Mouse (Mus musculus) neural tube, embryonic 11.5 days (tissue): ENCODE results near the gene Pyurf. TPM values are rescaled to one million over a fixed set of nuclear protein-coding genes. Genes with fewer than 3 reads are reported as not detected.

ENCODE experiments used
- ATAC-seq: fragments of 200-750 bp; cut with Nextera tagmentation; 2 replicates; pipeline ENCODE4 v1.8.0; 2017; ENCODE audit warnings: moderate number of reproducible peaks, mild to moderate bottlenecking, moderate TSS enrichment, moderate library complexity; ENCODE audit not compliant: insufficient read depth, low FRiP score, low TSS enrichment
- DNase-seq: peaks from one replicate; pipeline ENCODE4 v3.0.0-alpha.2; 2015; ENCODE audit warnings: low spot score
- H3K27ac ChIP-seq: fragments of 300-500 bp; sonication (generic); 2 replicates; pipeline ENCODE4 v1.5.1; 2014; ENCODE audit warnings: low read depth, mild to moderate bottlenecking, low read length
- H3K27me3 ChIP-seq: fragments of 300-500 bp; sonication (generic); 2 replicates; pipeline ENCODE4 v1.6.1; 2014; ENCODE audit warnings: mild to moderate bottlenecking, low read length, mixed read lengths; ENCODE audit not compliant: control insufficient read depth, insufficient read depth
- H3K36me3 ChIP-seq: fragments of 300-500 bp; sonication (generic); 2 replicates; pipeline ENCODE4 v1.6.1; 2014; ENCODE audit warnings: mild to moderate bottlenecking, low read length, moderate library complexity, mixed read lengths; ENCODE audit not compliant: control insufficient read depth, insufficient read depth
- H3K4me1 ChIP-seq: fragments of 300-500 bp; sonication (generic); 2 replicates; pipeline ENCODE4 v1.6.1; 2014; ENCODE audit warnings: low read length, mixed read lengths; ENCODE audit not compliant: control insufficient read depth, insufficient read depth
- H3K4me2 ChIP-seq: fragments of 300-500 bp; sonication (generic); 2 replicates; pipeline ENCODE4 v1.6.1; 2014; ENCODE audit warnings: low read depth, mild to moderate bottlenecking, moderate library complexity
- H3K4me3 ChIP-seq: fragments of 300-500 bp; sonication (generic); 2 replicates; pipeline ENCODE4 v1.5.1; 2014; ENCODE audit warnings: low read depth, low read length
- H3K9ac ChIP-seq: fragments of 300-500 bp; sonication (generic); 2 replicates; pipeline ENCODE4 v1.6.1; 2014; ENCODE audit warnings: mild to moderate bottlenecking, low read length
- H3K9me3 ChIP-seq: fragments of 300-500 bp; sonication (generic); 2 replicates; pipeline ENCODE4 v1.6.1; 2016; ENCODE audit warnings: low read length; ENCODE audit not compliant: control insufficient read depth
- WGBS: fragments of 180-500 bp; shearing (Covaris S2); extraction: QIAGEN DNeasy Blood & Tissue Kit; methylation state at CpG from one replicate; pipeline ENCODE4 v1.1.7; 2014; 5-methylcytosine and 5-hydroxymethylcytosine counted together
- polyA plus RNA-seq: library from polyadenylated mRNA; unstranded; fragments of >200 nt; fragmentation: Nextera tagmentation; extraction: Ambion mirVana; gene quantifications from 2 replicates; pipeline ENCODE4 v1.2.1, GENCODE M21; 2014

The Pyurf gene
- polyA plus RNA-seq, 1 experiment from 2014 or later = 21.0 TPM

GRCm38 (mm10) chr6:57693116-57693515, 1.2 kb upstream of the Pyurf start:
- WGBS = 81% methylated on average over 3 of the region's 3 CpGs
- H3K9me3 ChIP-seq = no peaks in the 10 kb centered on the region
- no peak overlapping the region for H3K27ac ChIP-seq
- H3K4me2 ChIP-seq = no peak overlapping the region
- H3K9ac ChIP-seq = no peak overlapping the region
- H3K27me3 ChIP-seq = no peaks in the 10 kb centered on the region
- no peaks in the 10 kb centered on the region for H3K36me3 ChIP-seq
- ATAC-seq (no peak), DNase-seq (no peak)
- H3K4me1 ChIP-seq = no peaks in the 10 kb centered on the region
- no peak overlapping the region for H3K4me3 ChIP-seq

GRCm38 (mm10) chr6:57684156-57684555, 7.7 kb downstream of the Pyurf start:
- Histone ChIP-seq H3K36me3 (no peaks in the 10 kb centered on the region; the same call in 1 of the 2 replicates), H3K4me2 (no peak overlapping the region), H3K9ac (no peak overlapping the region), H3K27me3 (no peaks in the 10 kb centered on the region), H3K4me1 (no peaks in the 10 kb centered on the region), H3K27ac (no peak overlapping the region), H3K4me3 (no peak overlapping the region), H3K9me3 (no peaks in the 10 kb centered on the region)
- WGBS = 94% methylated on average over 1 of the region's 1 CpGs
- ATAC-seq (no peak), DNase-seq (no peak)

GRCm38 (mm10) chr6:57661295-57661694, 30.6 kb downstream of the Pyurf start:
- 83% methylated on average over 4 of the region's 4 CpGs for WGBS
- Histone ChIP-seq H3K27ac (no peak overlapping the region), H3K9ac (no peak overlapping the region), H3K9me3 (no peaks in the 10 kb centered on the region), H3K27me3 (no peaks in the 10 kb centered on the region), H3K4me1 (no peaks in the 10 kb centered on the region), H3K4me2 (no peak overlapping the region), H3K4me3 (no peak overlapping the region), H3K36me3 (no peaks in the 10 kb centered on the region)
- DNase-seq (no peak), ATAC-seq (no peak)

GRCm38 (mm10) chr6:57647256-57647655, 44.6 kb downstream of the Pyurf start:
- no peaks in the 10 kb centered on the region for H3K4me1 ChIP-seq
- ATAC-seq = no peak
- H3K4me3 ChIP-seq = no peak overlapping the region
- no peak overlapping the region for H3K9ac ChIP-seq
- DNase-seq = no peak
- no peak overlapping the region for H3K4me2 ChIP-seq
- H3K9me3 ChIP-seq = no peaks in the 10 kb centered on the region
- no peaks in the 10 kb centered on the region for H3K27me3 ChIP-seq
- H3K36me3 ChIP-seq = no peaks in the 10 kb centered on the region
- 68% methylated on average over 1 of the region's 1 CpGs for WGBS
- no peak overlapping the region for H3K27ac ChIP-seq

GRCm38 (mm10) chr6:57641789-57642188, 50.1 kb downstream of the Pyurf start:
- no peak overlapping the region for H3K27ac ChIP-seq
- WGBS = 63% methylated on average over 4 of the region's 4 CpGs
- H3K27me3 ChIP-seq = no peaks in the 10 kb centered on the region
- H3K9ac ChIP-seq = no peak overlapping the region
- no peaks in the 10 kb centered on the region for H3K36me3 ChIP-seq
- no peak overlapping the region for H3K4me2 ChIP-seq
- ATAC-seq (peak; percentile 41; the same call in 1 of the 2 replicates), DNase-seq (peak; percentile 42)
- H3K9me3 ChIP-seq = no peaks in the 10 kb centered on the region
- H3K4me3 ChIP-seq = no peak overlapping the region
- H3K4me1 ChIP-seq = no peaks in the 10 kb centered on the region

GRCm38 (mm10) chr6:57639531-57639930, 52.3 kb downstream of the Pyurf start:
- 58% methylated on average over 1 of the region's 1 CpGs for WGBS
- Histone ChIP-seq H3K4me3 (no peak overlapping the region), H3K27ac (no peak overlapping the region), H3K4me2 (no peak overlapping the region), H3K9ac (no peak overlapping the region), H3K9me3 (no peaks in the 10 kb centered on the region), H3K36me3 (no peaks in the 10 kb centered on the region), H3K4me1 (no peaks in the 10 kb centered on the region), H3K27me3 (no peaks in the 10 kb centered on the region)
- ATAC-seq (no peak), DNase-seq (no peak)

Other genes starting within 250 kb of the Pyurf start
- 4.0 and 4.4 TPM in 2 replicates for gene Ppm1k, start 156.6 kb downstream of the Pyurf start, polyA plus RNA-seq
- gene Herc6, start 111.1 kb downstream of the Pyurf start, polyA plus RNA-seq = 2.5 and 2.9 TPM in 2 replicates
- 48.9 and 52.8 TPM in 2 replicates for gene Lancl2, start 10.5 kb upstream of the Pyurf start, polyA plus RNA-seq
- gene Vopp1, start 133.1 kb upstream of the Pyurf start, polyA plus RNA-seq = 63.4 and 77.2 TPM in 2 replicates
- not detected in 2 replicates for gene Vmn1r21, start 158.3 kb upstream of the Pyurf start, polyA plus RNA-seq
- gene Vmn1r22, start 215.9 kb upstream of the Pyurf start, polyA plus RNA-seq = not detected in 2 replicates
- gene Vmn1r23, start 234.8 kb upstream of the Pyurf start, polyA plus RNA-seq = not detected in 2 replicates